Mouse (Mus musculus): ENCODE results near the gene Eif1ad. TPM values are rescaled to one million over a fixed set of nuclear protein-coding genes. Genes with fewer than 3 reads are reported as not detected.

The Eif1ad gene
- polyA plus RNA-seq, 1 experiment from 2014 or later = 25.0 TPM

DNA sequence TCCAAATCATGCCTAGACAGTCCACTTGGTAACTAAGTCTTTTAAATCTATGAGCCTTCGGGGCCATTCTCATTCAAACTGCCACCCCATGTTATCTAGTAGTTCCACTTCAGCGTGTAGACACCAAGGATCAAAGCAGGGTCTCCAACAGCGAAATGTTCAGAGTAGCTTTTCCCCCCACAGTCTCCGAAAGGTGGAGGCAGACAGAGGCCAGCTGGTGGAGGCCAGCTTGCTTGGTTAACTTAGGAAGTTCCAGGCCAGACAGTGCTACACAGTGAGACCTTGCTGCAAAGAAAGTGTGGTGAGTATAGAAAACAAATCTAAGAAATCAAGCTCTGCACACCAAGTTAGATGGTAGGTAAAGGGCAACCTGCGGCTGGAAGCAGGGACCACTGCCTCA lies 44.1 kb downstream of the Eif1ad start:
- no peak overlapping the region for H3K9ac ChIP-seq (replicated peaks)
- no peak overlapping the region for H3K27ac ChIP-seq (ENCODE audit: low read depth)
- H3K4me3 ChIP-seq (ENCODE audit: low read depth, low read length) = no peak overlapping the region
- no peaks in the 10 kb centered on the region for H3K27me3 ChIP-seq (ENCODE audit: insufficient read depth, low read length)
- ATAC-seq (no peak), DNase-seq (no peak)
- peaks cover 26% of the 10 kb centered on the region for H3K4me1 ChIP-seq (ENCODE audit: insufficient read depth)
- TF ChIP-seq CTCF (IDR thresholded peaks at IDR 0.05; ENCODE audit: low read depth) (no peak), EP300 (IDR thresholded peaks at IDR 0.05; ENCODE audit: low read depth) (no peak)
- H3K4me2 ChIP-seq (ENCODE audit: low read depth, low read length) = no peak overlapping the region
- WGBS (ENCODE audit: insufficient replicate concordance) = 89% methylated on average over 5 of the region's 5 CpGs
- no peaks in the 10 kb centered on the region for H3K36me3 ChIP-seq (replicated peaks; ENCODE audit: insufficient read depth, low read length)
- H3K9me3 ChIP-seq (ENCODE audit: low read length) = no peaks in the 10 kb centered on the region

DNA sequence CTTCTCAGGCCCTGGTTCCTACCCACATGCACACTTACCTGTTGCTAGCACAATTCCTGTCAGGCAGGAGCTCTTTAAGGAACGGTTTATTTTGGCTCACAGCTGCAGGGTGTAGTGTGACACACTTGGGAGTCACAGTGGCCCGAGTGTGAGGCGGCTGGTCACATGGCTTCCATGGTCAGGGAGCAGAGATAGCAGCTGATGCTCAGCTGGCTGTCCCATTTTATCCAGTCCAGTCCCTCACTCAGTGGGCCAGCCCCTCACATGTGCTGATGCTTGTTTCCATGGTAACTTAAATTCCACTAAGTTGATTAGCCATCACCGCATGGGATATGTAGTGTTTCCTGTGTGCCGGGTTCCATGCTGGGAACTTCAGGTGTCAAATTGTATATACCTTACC lies 45.4 kb downstream of the Eif1ad start:
- Histone ChIP-seq H3K36me3 (replicated peaks; ENCODE audit: insufficient read depth, low read length) (no peaks in the 10 kb centered on the region), H3K4me1 (ENCODE audit: insufficient read depth) (peaks cover 23% of the 10 kb centered on the region), H3K9ac (replicated peaks) (no peak overlapping the region), H3K4me3 (ENCODE audit: low read depth, low read length) (no peak overlapping the region), H3K4me2 (ENCODE audit: low read depth, low read length) (no peak overlapping the region), H3K27me3 (ENCODE audit: insufficient read depth, low read length) (no peaks in the 10 kb centered on the region), H3K27ac (ENCODE audit: low read depth) (no peak overlapping the region), H3K9me3 (ENCODE audit: low read length) (no peaks in the 10 kb centered on the region)
- TF ChIP-seq EP300 (IDR thresholded peaks at IDR 0.05; ENCODE audit: low read depth) (no peak), CTCF (IDR thresholded peaks at IDR 0.05; ENCODE audit: low read depth) (no peak)
- WGBS (ENCODE audit: insufficient replicate concordance) = 83% methylated on average over 5 of the region's 5 CpGs
- ATAC-seq = no peak
- DNase-seq = no peak

DNA sequence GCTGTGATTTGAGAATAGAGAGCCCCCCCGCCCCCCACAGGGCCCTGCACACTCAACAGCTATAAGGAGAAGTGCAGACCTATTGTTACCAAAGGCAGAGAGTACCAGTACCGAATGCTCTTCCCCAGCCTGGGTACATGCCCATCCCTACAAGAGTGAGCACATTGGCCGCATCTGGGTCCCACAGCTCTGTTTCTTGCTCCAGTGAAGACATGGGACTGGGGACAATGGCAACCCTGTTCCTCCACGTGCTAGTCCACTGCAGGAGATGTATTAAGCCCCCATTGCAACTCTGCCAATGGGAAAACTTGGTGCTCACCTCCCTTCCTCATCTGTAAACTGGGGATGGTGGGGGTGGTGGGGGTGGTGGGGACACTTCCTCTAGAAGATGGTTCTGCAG lies 47.3 kb downstream of the Eif1ad start:
- TF ChIP-seq EP300 (IDR thresholded peaks at IDR 0.05; ENCODE audit: low read depth) (no peak), CTCF (IDR thresholded peaks at IDR 0.05; ENCODE audit: low read depth) (no peak)
- Histone ChIP-seq H3K9ac (replicated peaks) (no peak overlapping the region), H3K9me3 (ENCODE audit: low read length) (no peaks in the 10 kb centered on the region), H3K36me3 (replicated peaks; ENCODE audit: insufficient read depth, low read length) (peaks cover 8% of the 10 kb centered on the region), H3K27ac (ENCODE audit: low read depth) (0 out of 2 replicates have a peak overlapping the region, but pooled peaks have one; percentile 55), H3K27me3 (ENCODE audit: insufficient read depth, low read length) (no peaks in the 10 kb centered on the region), H3K4me1 (ENCODE audit: insufficient read depth) (peaks cover 11% of the 10 kb centered on the region), H3K4me2 (ENCODE audit: low read depth, low read length) (no peak overlapping the region), H3K4me3 (ENCODE audit: low read depth, low read length) (no peak overlapping the region)
- WGBS (ENCODE audit: insufficient replicate concordance) = 81% methylated on average over 4 of the region's 4 CpGs
- ATAC-seq (no peak), DNase-seq (no peak)

DNA sequence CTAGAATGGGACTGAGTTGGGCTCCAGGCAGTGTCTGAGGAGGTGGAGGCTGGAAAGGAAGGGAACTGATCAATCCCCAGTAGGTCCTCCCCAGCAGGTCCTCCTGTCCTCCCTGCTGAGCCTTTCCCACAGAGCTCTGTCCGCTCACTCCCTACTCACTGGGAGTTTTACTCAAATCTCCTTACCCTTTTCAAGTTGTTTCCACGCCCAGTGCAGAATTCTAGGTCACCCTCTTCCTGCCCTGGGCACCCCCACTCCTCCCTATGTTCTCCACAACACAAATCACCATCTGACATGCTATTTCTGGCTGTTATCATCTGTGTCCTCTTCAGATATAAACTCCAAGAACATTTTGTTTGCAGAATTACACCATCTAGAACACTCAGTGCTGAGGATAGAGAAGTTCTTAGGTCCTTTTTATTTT lies 48.0 kb downstream of the Eif1ad start:
- H3K27me3 ChIP-seq (ENCODE audit: insufficient read depth, low read length) = no peaks in the 10 kb centered on the region
- DNase-seq = no peak
- H3K36me3 ChIP-seq (replicated peaks; ENCODE audit: insufficient read depth, low read length) = peaks cover 8% of the 10 kb centered on the region
- peak overlapping the region; percentile 55; the same call in 1 of the 2 replicates for H3K27ac ChIP-seq (ENCODE audit: low read depth)
- WGBS (ENCODE audit: insufficient replicate concordance) = 70% methylated on average over 2 of the region's 2 CpGs
- H3K9ac ChIP-seq (replicated peaks) = no peak overlapping the region
- H3K4me2 ChIP-seq (ENCODE audit: low read depth, low read length) = no peak overlapping the region
- H3K9me3 ChIP-seq (ENCODE audit: low read length) = no peaks in the 10 kb centered on the region
- H3K4me3 ChIP-seq (ENCODE audit: low read depth, low read length) = no peak overlapping the region
- ATAC-seq = 0 out of 2 replicates have a peak, but pooled peaks have one; percentile 40
- peaks cover 9% of the 10 kb centered on the region for H3K4me1 ChIP-seq (ENCODE audit: insufficient read depth)
- TF ChIP-seq EP300 (IDR thresholded peaks at IDR 0.05; ENCODE audit: low read depth) (peak; percentile 75), CTCF (IDR thresholded peaks at IDR 0.05; ENCODE audit: low read depth) (no peak)

DNA sequence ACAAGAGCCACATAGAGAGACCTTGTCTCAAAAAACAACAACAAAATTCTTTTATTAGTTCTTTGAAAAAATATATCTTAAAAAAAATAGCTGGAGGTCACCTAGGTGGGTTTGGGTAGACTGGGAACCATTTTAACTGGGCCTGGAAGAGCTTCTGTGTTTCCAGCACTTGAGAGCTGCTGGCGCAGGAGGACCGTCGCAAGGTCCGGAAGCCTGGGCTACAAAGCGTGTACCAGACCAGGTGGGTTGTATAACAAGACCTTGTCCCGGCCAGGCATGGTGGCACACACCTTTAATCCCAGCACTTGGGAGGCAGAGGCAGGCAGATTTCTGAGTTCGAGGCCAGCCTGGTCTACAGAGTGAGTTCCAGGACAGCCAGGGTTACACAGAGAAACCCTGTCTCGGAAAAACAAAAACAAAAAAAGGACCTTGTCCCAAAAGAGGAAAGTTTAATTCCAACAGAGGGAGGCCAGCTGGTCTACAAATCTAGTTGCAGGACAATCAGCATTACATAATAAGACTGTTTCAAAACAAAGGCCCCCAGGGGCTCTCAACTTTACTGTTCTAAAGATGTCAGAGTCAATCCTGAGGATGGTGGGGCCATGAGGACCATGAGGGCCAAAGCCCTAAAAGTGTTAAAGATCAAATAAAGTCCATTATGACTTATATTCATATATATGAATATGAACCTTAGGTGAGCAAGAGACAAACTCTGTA lies 52.4 kb downstream of the Eif1ad start:
- no peak overlapping the region for H3K4me2 ChIP-seq (ENCODE audit: low read depth, low read length)
- ATAC-seq (no peak), DNase-seq (no peak)
- H3K27me3 ChIP-seq (ENCODE audit: insufficient read depth, low read length) = no peaks in the 10 kb centered on the region
- no peak overlapping the region for H3K9ac ChIP-seq (replicated peaks)
- 92% methylated on average over 8 of the region's 8 CpGs for WGBS (ENCODE audit: insufficient replicate concordance)
- H3K4me1 ChIP-seq (ENCODE audit: insufficient read depth) = peaks cover 13% of the 10 kb centered on the region
- no peaks in the 10 kb centered on the region for H3K9me3 ChIP-seq (ENCODE audit: low read length)
- TF ChIP-seq EP300 (IDR thresholded peaks at IDR 0.05; ENCODE audit: low read depth) = no peak
- no peak for TF ChIP-seq CTCF (IDR thresholded peaks at IDR 0.05; ENCODE audit: low read depth)
- H3K4me3 ChIP-seq (ENCODE audit: low read depth, low read length) = no peak overlapping the region
- no peak overlapping the region for H3K27ac ChIP-seq (ENCODE audit: low read depth)
- peaks cover 31% of the 10 kb centered on the region for H3K36me3 ChIP-seq (replicated peaks; ENCODE audit: insufficient read depth, low read length)

DNA sequence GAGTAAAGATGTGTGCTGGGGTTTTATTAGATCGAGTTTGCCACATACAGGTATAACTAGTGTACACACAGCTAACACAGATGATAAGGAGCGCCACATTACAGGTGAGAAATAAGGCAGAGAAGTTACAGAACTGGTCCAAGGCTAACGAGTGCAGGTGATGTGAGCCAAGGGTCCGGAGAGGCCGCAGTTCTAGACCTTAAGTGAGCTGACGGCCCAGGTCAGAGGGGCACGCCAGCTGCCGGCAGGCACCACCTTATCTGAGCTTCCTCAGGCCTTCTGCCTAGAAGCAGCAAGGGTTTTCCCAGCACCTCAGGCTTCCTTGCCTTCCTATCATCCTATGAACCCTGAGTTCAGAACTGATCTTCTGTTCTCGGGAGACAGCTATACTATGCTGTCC lies 53.1 kb downstream of the Eif1ad start:
- DNase-seq (no peak), ATAC-seq (no peak)
- Histone ChIP-seq H3K4me2 (ENCODE audit: low read depth, low read length) (no peak overlapping the region), H3K36me3 (replicated peaks; ENCODE audit: insufficient read depth, low read length) (peaks cover 31% of the 10 kb centered on the region), H3K27me3 (ENCODE audit: insufficient read depth, low read length) (no peaks in the 10 kb centered on the region), H3K9me3 (ENCODE audit: low read length) (no peaks in the 10 kb centered on the region), H3K27ac (ENCODE audit: low read depth) (no peak overlapping the region), H3K9ac (replicated peaks) (no peak overlapping the region), H3K4me1 (ENCODE audit: insufficient read depth) (peaks cover 11% of the 10 kb centered on the region), H3K4me3 (ENCODE audit: low read depth, low read length) (no peak overlapping the region)
- no peak for TF ChIP-seq EP300 (IDR thresholded peaks at IDR 0.05; ENCODE audit: low read depth)
- no peak for TF ChIP-seq CTCF (IDR thresholded peaks at IDR 0.05; ENCODE audit: low read depth)
- WGBS (ENCODE audit: insufficient replicate concordance) = 73% methylated on average over 9 of the region's 9 CpGs

Data from liver, postnatal 0 days (tissue).